Mouse (Mus musculus): ENCODE measurements around the gene Smg5. TPM values are rescaled to one million over a fixed set of nuclear protein-coding genes. Genes with fewer than 3 reads are reported as not detected.

Gene Smg5
- total RNA-seq, 1 experiment = 182 TPM

- no peaks in the 10 kb centered on the region for H3K9me3 ChIP-seq (ENCODE audit: control insufficient read depth, insufficient read depth, low read depth, low read length)
- no peak for DNase-seq (ENCODE audit: low read depth, low spot score)
- H3K4me1 ChIP-seq (ENCODE audit: control insufficient read depth in 2 of 2, insufficient read depth in 2 of 2, low read length in 2 of 2, poor library complexity in 1 of 2) = peaks cover 0 to 8% of the 10 kb centered on the region in 2 experiments; a peak in 1 of 4 replicates
- TF ChIP-seq CHD2 (IDR thresholded peaks at IDR 0.05; ENCODE audit: low read depth, low read length) (no peak), HCFC1 (IDR thresholded peaks at IDR 0.05; ENCODE audit: borderline replicate concordance, insufficient read depth, low read length) (no peak), ZC3H11A (IDR thresholded peaks at IDR 0.05; ENCODE audit: borderline replicate concordance, low read depth, low read length) (no peak), MAFK (IDR thresholded peaks at IDR 0.05; ENCODE audit: insufficient read depth, low read depth, low read length) (no peak), ZNF384 (IDR thresholded peaks at IDR 0.05; ENCODE audit: low read depth, low read length) (no peak)
- in situ Hi-C loops (cut with MboI; ENCODE audit: low sequenced_read_pairs in 2 of 2, unreplicated experiment in 2 of 2) = no loop called here
- no peak overlapping the region for H3K9ac ChIP-seq (ENCODE audit: insufficient read depth, low read depth, low read length, poor library complexity, severe bottlenecking)
- H3K27ac ChIP-seq (ENCODE audit: insufficient read depth, low read depth, low read length, poor library complexity, severe bottlenecking) = no peak overlapping the region
- H3K4me3 ChIP-seq (ENCODE audit: insufficient read depth in 1 of 2, low read depth in 1 of 2, low read length in 2 of 2, poor library complexity in 1 of 2, severe bottlenecking in 1 of 2) = no peak overlapping the region
- H3K36me3 ChIP-seq (ENCODE audit: control insufficient read depth, insufficient read depth, low read length, poor library complexity, severe bottlenecking) = peaks cover 76% of the 10 kb centered on the region
Observed at GRCm38 (mm10) chr3:88359584-88359983, 23.5 kb downstream of the Smg5 start.

- in situ Hi-C loops (cut with MboI; ENCODE audit: low sequenced_read_pairs in 2 of 2, unreplicated experiment in 2 of 2) = no loop called here
- peaks cover 72% of the 10 kb centered on the region for H3K36me3 ChIP-seq (ENCODE audit: control insufficient read depth, insufficient read depth, low read length, poor library complexity, severe bottlenecking)
- H3K4me1 ChIP-seq (ENCODE audit: control insufficient read depth in 2 of 2, insufficient read depth in 2 of 2, low read length in 2 of 2, poor library complexity in 1 of 2) = peaks cover 0 to 12% of the 10 kb centered on the region in 2 experiments; a peak in 2 of 4 replicates
- H3K9ac ChIP-seq (ENCODE audit: insufficient read depth, low read depth, low read length, poor library complexity, severe bottlenecking) = no peak overlapping the region
- no peak for TF ChIP-seq ZNF384 (IDR thresholded peaks at IDR 0.05; ENCODE audit: low read depth, low read length)
- TF ChIP-seq CHD2 (IDR thresholded peaks at IDR 0.05; ENCODE audit: low read depth, low read length) = no peak
- no peak for TF ChIP-seq ZC3H11A (IDR thresholded peaks at IDR 0.05; ENCODE audit: borderline replicate concordance, low read depth, low read length)
- TF ChIP-seq MAFK (IDR thresholded peaks at IDR 0.05; ENCODE audit: insufficient read depth, low read depth, low read length) = no peak
- no peak for TF ChIP-seq HCFC1 (IDR thresholded peaks at IDR 0.05; ENCODE audit: borderline replicate concordance, insufficient read depth, low read length)
- H3K4me3 ChIP-seq (ENCODE audit: insufficient read depth in 1 of 2, low read depth in 1 of 2, low read length in 2 of 2, poor library complexity in 1 of 2, severe bottlenecking in 1 of 2) = no peak overlapping the region
- H3K27ac ChIP-seq (ENCODE audit: insufficient read depth, low read depth, low read length, poor library complexity, severe bottlenecking) = no peak overlapping the region
- DNase-seq (ENCODE audit: low read depth, low spot score) = no peak
- no peaks in the 10 kb centered on the region for H3K9me3 ChIP-seq (ENCODE audit: control insufficient read depth, insufficient read depth, low read depth, low read length)
Observed at GRCm38 (mm10) chr3:88359989-88360388, 23.9 kb downstream of the Smg5 start.

GRCm38 (mm10) chr3:88361096-88361495 is 25.0 kb downstream of the Smg5 start:
- H3K4me1 ChIP-seq (ENCODE audit: control insufficient read depth in 2 of 2, insufficient read depth in 2 of 2, low read length in 2 of 2, poor library complexity in 1 of 2) = peaks cover 0 to 17% of the 10 kb centered on the region in 2 experiments; a peak in 2 of 4 replicates
- H3K9ac ChIP-seq (ENCODE audit: insufficient read depth, low read depth, low read length, poor library complexity, severe bottlenecking) = no peak overlapping the region
- H3K36me3 ChIP-seq (ENCODE audit: control insufficient read depth, insufficient read depth, low read length, poor library complexity, severe bottlenecking) = peaks cover 61% of the 10 kb centered on the region
- H3K27ac ChIP-seq (ENCODE audit: insufficient read depth, low read depth, low read length, poor library complexity, severe bottlenecking) = no peak overlapping the region
- H3K4me3 ChIP-seq (ENCODE audit: insufficient read depth in 1 of 2, low read depth in 1 of 2, low read length in 2 of 2, poor library complexity in 1 of 2, severe bottlenecking in 1 of 2) = no peak overlapping the region
- in situ Hi-C loops (cut with MboI; ENCODE audit: low sequenced_read_pairs in 2 of 2, unreplicated experiment in 2 of 2) = no loop called here
- no peaks in the 10 kb centered on the region for H3K9me3 ChIP-seq (ENCODE audit: control insufficient read depth, insufficient read depth, low read depth, low read length)
- DNase-seq (ENCODE audit: low read depth, low spot score) = no peak
- no peak for TF ChIP-seq HCFC1 (IDR thresholded peaks at IDR 0.05; ENCODE audit: borderline replicate concordance, insufficient read depth, low read length)

GRCm38 (mm10) chr3:88361612-88362313 is 25.7 kb downstream of the Smg5 start:
- no peak overlapping the region for H3K4me3 ChIP-seq (ENCODE audit: insufficient read depth in 1 of 2, low read depth in 1 of 2, low read length in 2 of 2, poor library complexity in 1 of 2, severe bottlenecking in 1 of 2)
- peaks cover 55% of the 10 kb centered on the region for H3K36me3 ChIP-seq (ENCODE audit: control insufficient read depth, insufficient read depth, low read length, poor library complexity, severe bottlenecking)
- H3K9me3 ChIP-seq (ENCODE audit: control insufficient read depth, insufficient read depth, low read depth, low read length) = no peaks in the 10 kb centered on the region
- TF ChIP-seq CHD2 (IDR thresholded peaks at IDR 0.05; ENCODE audit: low read depth, low read length) (no peak), ZNF384 (IDR thresholded peaks at IDR 0.05; ENCODE audit: low read depth, low read length) (no peak), HCFC1 (IDR thresholded peaks at IDR 0.05; ENCODE audit: borderline replicate concordance, insufficient read depth, low read length) (no peak), ZC3H11A (IDR thresholded peaks at IDR 0.05; ENCODE audit: borderline replicate concordance, low read depth, low read length) (no peak), MAFK (IDR thresholded peaks at IDR 0.05; ENCODE audit: insufficient read depth, low read depth, low read length) (no peak)
- in situ Hi-C loops (cut with MboI; ENCODE audit: low sequenced_read_pairs in 2 of 2, unreplicated experiment in 2 of 2) = no loop called here
- DNase-seq (ENCODE audit: low read depth, low spot score) = no peak
- H3K4me1 ChIP-seq (ENCODE audit: control insufficient read depth in 2 of 2, insufficient read depth in 2 of 2, low read length in 2 of 2, poor library complexity in 1 of 2) = peaks cover 0 to 17% of the 10 kb centered on the region in 2 experiments; a peak in 2 of 4 replicates
- no peak overlapping the region for H3K27ac ChIP-seq (ENCODE audit: insufficient read depth, low read depth, low read length, poor library complexity, severe bottlenecking)
- H3K9ac ChIP-seq (ENCODE audit: insufficient read depth, low read depth, low read length, poor library complexity, severe bottlenecking) = no peak overlapping the region

Data from ES-E14 (cell line).